In the genomic region with DNA sequence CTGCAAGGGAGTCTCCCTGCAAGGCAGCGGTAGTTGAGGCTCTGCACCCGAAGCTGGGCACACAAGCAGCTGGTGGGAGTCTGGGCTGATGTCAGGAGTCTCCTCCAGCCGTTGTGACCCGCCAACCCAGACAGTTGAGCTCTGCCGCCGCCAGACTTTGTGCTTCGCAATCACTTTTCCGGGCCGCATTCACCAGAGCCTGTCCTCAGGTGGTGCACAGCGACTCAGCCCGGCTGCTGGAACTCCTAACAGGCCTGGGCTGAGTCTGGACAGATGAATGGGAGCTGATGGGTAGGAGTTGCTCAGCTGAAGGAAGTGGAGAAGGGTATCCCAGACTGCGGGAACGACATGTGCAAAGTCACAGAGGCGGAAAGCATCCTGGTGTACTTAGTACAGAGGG, we compare ENCODE assay signal across 7 mouse cellular contexts. TPM values are rescaled to one million over a fixed set of nuclear protein-coding genes. Genes with fewer than 3 reads are reported as not detected.
A peak's percentile ranks its signal among the peaks of the same experiment; 100 is the strongest.
DNase-seq lines count a peak whose midpoint lies in the region; ATAC-seq and TF ChIP-seq lines count a peak whose summit lies in the region.

No protein-coding gene starts in this region.

- H3K27ac ChIP-seq in lung, embryonic 14.5 days (ENCODE audit: low read depth), result no peak overlapping the region
- H3K27ac ChIP-seq in embryonic facial prominence, embryonic 13.5 days, result no peak overlapping the region
- H3K27ac ChIP-seq in hindbrain, embryonic 14.5 days, result no peak overlapping the region
- H3K27ac ChIP-seq in neural tube, embryonic 15.5 days (replicated peaks), result no peak overlapping the region
- H3K27ac ChIP-seq in liver, postnatal 0 days (ENCODE audit: low read depth), result no peak overlapping the region

- TF ChIP-seq EP300 in liver, postnatal 0 days (IDR thresholded peaks at IDR 0.05; ENCODE audit: low read depth), result no peak

- 10% methylated on average over 14 of the region's 14 CpGs for WGBS in lung, embryonic 14.5 days
- 5% methylated on average over 14 of the region's 14 CpGs for WGBS in embryonic facial prominence, embryonic 13.5 days
- 6% methylated on average over 14 of the region's 14 CpGs for WGBS in hindbrain, embryonic 14.5 days
- WGBS in neural tube, embryonic 15.5 days, result 8% methylated on average over 14 of the region's 14 CpGs
- 12% methylated on average over 14 of the region's 14 CpGs for WGBS in liver, postnatal 0 days (ENCODE audit: insufficient replicate concordance)

- H3K4me2 ChIP-seq in lung, embryonic 14.5 days, result no peak overlapping the region
- peak overlapping the region; percentile 93; the same call in 1 of the 2 replicates for H3K4me2 ChIP-seq in embryonic facial prominence, embryonic 13.5 days
- peak overlapping the region; percentile 34 for H3K4me2 ChIP-seq in hindbrain, embryonic 14.5 days (replicated peaks)
- H3K4me2 ChIP-seq in neural tube, embryonic 15.5 days, result peak overlapping the region; percentile 88
- H3K4me2 ChIP-seq in liver, postnatal 0 days (ENCODE audit: low read depth, low read length), result no peak overlapping the region

- H3K9ac ChIP-seq in lung, embryonic 14.5 days, result no peak overlapping the region
- H3K9ac ChIP-seq in embryonic facial prominence, embryonic 13.5 days, result no peak overlapping the region
- H3K9ac ChIP-seq in hindbrain, embryonic 14.5 days, result no peak overlapping the region
- no peak overlapping the region for H3K9ac ChIP-seq in neural tube, embryonic 15.5 days (replicated peaks)
- no peak overlapping the region for H3K9ac ChIP-seq in liver, postnatal 0 days (replicated peaks)

- no peak for ATAC-seq in lung, embryonic 14.5 days (ENCODE audit: insufficient read depth)
- ATAC-seq in embryonic facial prominence, embryonic 13.5 days (ENCODE audit: insufficient number of reproducible peaks, insufficient read depth, low FRiP score, low TSS enrichment, low read depth), result no peak
- no peak for ATAC-seq in hindbrain, embryonic 14.5 days (ENCODE audit: low FRiP score)
- ATAC-seq in neural tube, embryonic 15.5 days (ENCODE audit: low FRiP score), result no peak
- ATAC-seq in activated CD4-positive, CD25-positive, alpha-beta regulatory T cell, adult 4 months, result no peak
- ATAC-seq in liver, postnatal 0 days, result no peak

- TF ChIP-seq CTCF in lung, embryonic 14.5 days (IDR thresholded peaks at IDR 0.05; ENCODE audit: low read depth), result no peak
- no peak for TF ChIP-seq CTCF in liver, postnatal 0 days (IDR thresholded peaks at IDR 0.05; ENCODE audit: low read depth)

- H3K27me3 ChIP-seq in lung, embryonic 14.5 days (ENCODE audit: insufficient read depth, low read length), result peaks cover 61% of the 10 kb centered on the region
- H3K27me3 ChIP-seq in embryonic facial prominence, embryonic 13.5 days, result peaks cover 83% of the 10 kb centered on the region
- H3K27me3 ChIP-seq in hindbrain, embryonic 14.5 days (ENCODE audit: control insufficient read depth, insufficient read depth, low read length), result peaks cover 30% of the 10 kb centered on the region
- peaks cover 21% of the 10 kb centered on the region; the same call in 1 of the 2 replicates for H3K27me3 ChIP-seq in neural tube, embryonic 15.5 days (replicated peaks)
- peaks cover 67% of the 10 kb centered on the region for H3K27me3 ChIP-seq in liver, postnatal 0 days (ENCODE audit: insufficient read depth, low read length)

- H3K4me1 ChIP-seq in lung, embryonic 14.5 days (ENCODE audit: insufficient read depth), result no peaks in the 10 kb centered on the region
- peaks cover 18% of the 10 kb centered on the region for H3K4me1 ChIP-seq in embryonic facial prominence, embryonic 13.5 days
- peaks cover 11% of the 10 kb centered on the region for H3K4me1 ChIP-seq in hindbrain, embryonic 14.5 days (replicated peaks; ENCODE audit: control insufficient read depth, insufficient read depth, low read length)
- H3K4me1 ChIP-seq in neural tube, embryonic 15.5 days, result peaks cover 50% of the 10 kb centered on the region
- H3K4me1 ChIP-seq in liver, postnatal 0 days (ENCODE audit: insufficient read depth), result 0 out of 2 replicates have a peak, but pooled peaks cover 4% of the 10 kb centered on the region

- H3K36me3 ChIP-seq in lung, embryonic 14.5 days (ENCODE audit: insufficient read depth), result no peaks in the 10 kb centered on the region
- no peaks in the 10 kb centered on the region for H3K36me3 ChIP-seq in embryonic facial prominence, embryonic 13.5 days
- no peaks in the 10 kb centered on the region for H3K36me3 ChIP-seq in hindbrain, embryonic 14.5 days (replicated peaks; ENCODE audit: control insufficient read depth, insufficient read depth)
- H3K36me3 ChIP-seq in neural tube, embryonic 15.5 days, result no peaks in the 10 kb centered on the region
- H3K36me3 ChIP-seq in liver, postnatal 0 days (replicated peaks; ENCODE audit: insufficient read depth, low read length), result no peaks in the 10 kb centered on the region

- H3K9me3 ChIP-seq in lung, embryonic 14.5 days (ENCODE audit: low read depth, low read length), result no peaks in the 10 kb centered on the region
- H3K9me3 ChIP-seq in embryonic facial prominence, embryonic 13.5 days, result no peaks in the 10 kb centered on the region
- H3K9me3 ChIP-seq in hindbrain, embryonic 14.5 days (ENCODE audit: control insufficient read depth, low read length), result no peaks in the 10 kb centered on the region
- H3K9me3 ChIP-seq in neural tube, embryonic 15.5 days (replicated peaks), result no peaks in the 10 kb centered on the region
- no peaks in the 10 kb centered on the region for H3K9me3 ChIP-seq in liver, postnatal 0 days (ENCODE audit: low read length)

- peak overlapping the region; percentile 39; the same call in 1 of the 2 replicates for H3K4me3 ChIP-seq in lung, embryonic 14.5 days (ENCODE audit: low read depth, low read length)
- H3K4me3 ChIP-seq in embryonic facial prominence, embryonic 13.5 days, result no peak overlapping the region
- H3K4me3 ChIP-seq in hindbrain, embryonic 14.5 days (replicated peaks; ENCODE audit: low read length), result no peak overlapping the region
- H3K4me3 ChIP-seq in neural tube, embryonic 15.5 days (replicated peaks), result no peak overlapping the region; the same call in 1 of the 2 replicates
- H3K4me3 ChIP-seq in liver, postnatal 0 days (ENCODE audit: low read depth, low read length), result no peak overlapping the region

- peak; percentile 12 for DNase-seq in lung, embryonic 14.5 days
- DNase-seq in lung, postnatal 4 days, result no peak
- no peak for DNase-seq in hindbrain, embryonic 14.5 days (ENCODE audit: low spot score)
- DNase-seq in liver, postnatal 0 days, result no peak

RNA-seq across cellular contexts. Expression of gene Elfn2, which starts 0.8 kb away (rescaled TPM):
- polyA plus RNA-seq in lung, embryonic 14.5 days (2014; fragmentation: Nextera tagmentation; extraction: Ambion mirVana), result 0.03 and 0.08 TPM in 2 replicates
- polyA plus RNA-seq in embryonic facial prominence, embryonic 13.5 days (2015; fragmentation: Nextera tagmentation; extraction: Ambion mirVana), result 0.06 TPM in 1 of 2 replicates, not detected in the other
- polyA plus RNA-seq in hindbrain, embryonic 14.5 days (2014; fragmentation: Nextera tagmentation; extraction: Ambion mirVana), result 6.0 and 8.5 TPM in 2 replicates
- polyA plus RNA-seq in neural tube, embryonic 15.5 days (2015; fragmentation: Nextera tagmentation; extraction: Ambion mirVana), result 9.8 and 10.6 TPM in 2 replicates
- polyA plus RNA-seq in activated CD4-positive, CD25-positive, alpha-beta regulatory T cell, adult 4 months (2017; shearing (Covaris generic)), result not detected
- polyA plus RNA-seq in liver, postnatal 0 days (2015; fragmentation: Nextera tagmentation; extraction: Ambion mirVana), result not detected in 2 replicates

RNA-seq across cellular contexts. Expression of gene Mfng, which starts 53.9 kb away (rescaled TPM):
- polyA plus RNA-seq in lung, embryonic 14.5 days (2014; fragmentation: Nextera tagmentation; extraction: Ambion mirVana), result 28.7 and 34.3 TPM in 2 replicates
- 16.1 and 18.8 TPM in 2 replicates for polyA plus RNA-seq in embryonic facial prominence, embryonic 13.5 days (2015; fragmentation: Nextera tagmentation; extraction: Ambion mirVana)
- polyA plus RNA-seq in hindbrain, embryonic 14.5 days (2014; fragmentation: Nextera tagmentation; extraction: Ambion mirVana), result 11.7 and 12.5 TPM in 2 replicates
- polyA plus RNA-seq in neural tube, embryonic 15.5 days (2015; fragmentation: Nextera tagmentation; extraction: Ambion mirVana), result 14.5 and 22.6 TPM in 2 replicates
- polyA plus RNA-seq in activated CD4-positive, CD25-positive, alpha-beta regulatory T cell, adult 4 months (2017; shearing (Covaris generic)), result 10 to 100 TPM; 47.5 to 55.4 TPM
- 4.7 and 4.8 TPM in 2 replicates for polyA plus RNA-seq in liver, postnatal 0 days (2015; fragmentation: Nextera tagmentation; extraction: Ambion mirVana)

Comparison
In these comparisons a context has a peak if more than half of its experiments do, and no peak if none do; other contexts are left out.
1. H3K4me2 ChIP-seq: peak in embryonic facial prominence, embryonic 13.5 days (single experiment), hindbrain, embryonic 14.5 days (single experiment) and neural tube, embryonic 15.5 days (single experiment); none in lung, embryonic 14.5 days (single experiment) and liver, postnatal 0 days (single experiment).